Mouse (Mus musculus): ENCODE measurements around the gene Ksr1.

Ksr1 gene

DNA sequence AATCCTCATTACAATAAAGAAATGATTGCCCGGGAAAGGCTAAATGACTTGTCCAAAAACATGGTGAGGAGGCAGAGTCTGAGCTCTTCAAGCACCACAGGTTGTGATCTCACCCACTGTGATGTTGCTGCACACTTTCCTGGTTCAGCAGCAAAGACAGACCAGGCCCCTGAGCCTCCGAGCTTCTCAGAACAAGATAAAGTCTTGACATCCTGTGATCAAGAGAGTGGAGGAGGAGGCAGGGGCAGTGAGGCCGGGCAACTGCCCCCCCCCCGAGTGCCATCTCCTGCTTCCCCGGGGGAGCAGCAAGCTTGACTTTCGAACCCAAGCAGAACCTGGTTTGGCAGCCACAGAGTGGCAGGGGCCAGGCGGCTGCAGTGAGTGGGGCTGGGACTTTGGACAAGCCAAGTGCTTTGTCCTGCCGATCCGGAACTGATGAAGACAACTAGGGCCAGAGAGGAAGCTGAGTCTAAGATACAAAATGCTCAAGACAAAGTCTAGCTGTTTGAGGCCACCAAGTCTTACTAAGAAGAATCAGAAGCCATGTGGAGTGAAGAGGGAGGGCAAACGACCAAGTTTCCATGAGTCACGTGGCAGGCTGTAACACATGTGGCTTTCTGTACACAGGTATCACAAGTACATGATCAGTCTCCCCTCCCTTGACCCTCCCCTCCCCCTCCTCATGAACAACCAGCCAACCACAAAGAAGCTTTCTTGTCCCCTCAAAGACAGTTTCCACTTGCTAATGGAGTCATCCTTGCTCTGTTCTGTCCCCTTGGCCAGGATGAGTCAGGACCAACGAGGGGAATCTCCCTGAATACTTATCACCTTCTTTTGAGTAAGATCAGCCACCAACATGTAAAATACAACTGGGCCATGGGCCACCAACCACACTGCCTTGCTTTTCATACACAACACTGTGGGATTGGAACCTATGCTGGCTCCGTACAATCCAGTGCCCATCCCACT is 16.5 kb downstream of the Ksr1 start:
- in situ Hi-C loops (cut with MboI, MseI) = loop anchor here (10.0 kb wide), 1 partner anchor 945 kb away; the partner anchor contains the start of genes Rab34 and Rpl23a

DNA sequence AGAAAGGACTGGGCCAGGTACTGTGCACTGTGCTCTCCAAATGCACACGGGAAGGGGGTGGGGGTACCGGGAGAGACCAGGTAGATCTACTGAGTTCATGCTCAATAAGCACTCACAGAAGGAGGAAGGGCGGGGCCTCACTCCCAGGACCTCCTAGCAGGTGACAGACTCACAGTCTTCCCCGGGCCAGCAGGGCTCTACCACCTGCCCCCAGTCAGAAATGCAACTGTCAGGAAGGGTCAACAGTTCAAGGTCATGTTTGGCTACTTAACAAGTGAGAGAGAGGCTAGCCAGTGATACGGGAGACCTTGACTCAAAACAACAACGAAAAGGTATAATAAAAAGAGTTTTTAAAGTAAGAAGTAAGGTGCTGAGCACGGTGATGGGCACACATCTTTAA is 18.0 kb downstream of the Ksr1 start:
- in situ Hi-C loops (cut with MboI, MseI) = no loop called here

DNA sequence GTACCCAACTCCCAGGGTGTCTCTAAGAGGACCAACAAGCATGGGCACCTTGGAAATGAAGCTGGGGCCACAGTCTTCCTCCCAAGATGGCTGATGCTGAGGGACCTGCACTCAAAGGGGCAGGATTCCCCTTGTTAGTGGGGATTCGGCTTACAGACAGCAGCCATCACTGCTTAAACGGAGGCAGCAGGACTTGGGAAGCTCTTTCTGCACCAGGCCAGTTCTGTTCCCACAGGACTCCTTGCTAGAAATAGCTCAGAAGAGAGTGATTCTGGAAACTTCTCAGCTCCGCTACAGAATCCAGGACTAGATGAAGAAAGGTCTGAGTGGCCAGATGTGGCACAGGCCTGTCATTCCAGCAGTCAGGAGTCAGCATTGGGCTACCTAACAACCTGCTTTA is 19.2 kb downstream of the Ksr1 start:
- in situ Hi-C loops (cut with MboI, MseI) = no loop called here

DNA sequence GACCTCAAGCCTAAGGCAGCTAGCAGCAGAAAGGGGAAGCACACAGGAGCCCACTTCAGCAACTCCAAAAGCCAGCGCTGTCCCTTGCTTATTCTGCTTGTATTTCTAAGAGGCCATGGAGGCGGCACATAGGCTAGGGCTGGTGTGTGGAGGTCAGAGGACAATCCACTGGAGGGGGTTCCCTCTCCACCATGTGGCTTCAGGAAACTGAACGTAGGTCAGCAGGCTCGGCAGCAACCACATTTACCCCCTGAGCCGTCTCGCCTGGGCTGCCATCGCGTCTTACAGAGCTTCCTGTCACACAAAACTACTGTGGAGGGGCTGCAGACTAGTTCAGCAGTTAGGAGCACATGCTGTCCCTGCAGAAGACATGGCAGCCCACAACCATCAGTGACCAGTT is 20.4 kb downstream of the Ksr1 start:
- in situ Hi-C loops (cut with MboI, MseI) = no loop called here

DNA sequence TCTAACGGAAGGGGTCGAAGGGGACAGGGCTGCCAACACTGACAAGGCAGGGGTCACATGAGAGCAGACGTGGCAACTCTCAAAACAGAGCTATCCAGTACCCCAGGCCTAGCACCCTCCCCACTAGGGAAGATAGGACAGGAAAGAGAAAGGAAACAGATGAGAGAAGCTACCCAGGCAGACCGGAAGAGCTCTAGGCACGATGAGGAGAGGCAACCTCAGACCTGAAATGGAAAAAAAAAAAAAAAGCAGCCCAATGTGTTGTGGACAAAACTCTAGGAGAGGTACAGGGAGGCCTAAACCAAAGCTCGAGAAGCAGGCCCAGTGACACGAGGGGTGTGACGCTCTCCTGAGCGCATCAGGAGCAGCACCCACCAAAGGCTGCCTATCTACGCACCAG is 23.7 kb downstream of the Ksr1 start:
- in situ Hi-C loops (cut with MboI, MseI) = no loop called here

DNA sequence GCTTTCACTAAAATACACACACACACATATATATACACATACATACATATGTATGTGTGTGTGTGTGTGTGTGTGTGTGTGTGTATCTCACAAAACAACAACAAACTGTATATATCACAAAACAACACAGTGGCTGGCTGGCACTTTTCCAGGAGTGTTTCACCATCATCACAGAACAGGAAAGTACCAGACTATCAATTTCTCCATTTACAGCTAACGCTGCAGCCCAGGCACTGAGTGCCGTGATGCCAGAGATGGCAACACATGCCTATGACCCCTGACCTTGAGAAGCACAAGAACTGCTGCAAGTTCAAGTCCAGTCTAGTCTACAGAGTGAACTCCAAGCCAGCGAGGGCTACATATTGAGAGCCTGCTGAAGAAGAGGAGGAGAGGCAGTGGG is 26.1 kb downstream of the Ksr1 start:
- in situ Hi-C loops (cut with MboI, MseI) = no loop called here

DNA sequence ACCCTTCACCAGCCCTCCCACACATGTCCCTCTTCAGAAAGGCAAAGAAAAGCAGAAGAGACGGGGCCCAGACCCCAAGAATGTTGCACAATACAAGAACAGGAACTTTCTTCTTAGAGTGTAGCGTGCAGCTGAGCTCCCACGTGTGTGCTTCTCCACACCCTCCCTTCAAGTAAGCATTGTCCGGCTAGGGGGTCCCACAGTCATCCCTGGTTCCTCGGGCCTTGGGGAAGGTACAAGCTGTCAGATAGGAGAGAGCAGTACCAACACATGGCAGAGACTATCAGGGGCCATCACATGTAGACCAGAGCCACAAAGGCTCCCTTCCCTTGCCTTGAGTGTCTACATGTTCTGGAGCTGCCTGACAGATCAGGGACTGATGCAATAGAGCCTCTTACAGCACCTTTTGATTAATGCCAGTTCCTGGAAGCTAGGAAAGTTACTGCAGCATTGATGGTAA is 27.3 kb downstream of the Ksr1 start:
- in situ Hi-C loops (cut with MboI, MseI) = no loop called here

DNA sequence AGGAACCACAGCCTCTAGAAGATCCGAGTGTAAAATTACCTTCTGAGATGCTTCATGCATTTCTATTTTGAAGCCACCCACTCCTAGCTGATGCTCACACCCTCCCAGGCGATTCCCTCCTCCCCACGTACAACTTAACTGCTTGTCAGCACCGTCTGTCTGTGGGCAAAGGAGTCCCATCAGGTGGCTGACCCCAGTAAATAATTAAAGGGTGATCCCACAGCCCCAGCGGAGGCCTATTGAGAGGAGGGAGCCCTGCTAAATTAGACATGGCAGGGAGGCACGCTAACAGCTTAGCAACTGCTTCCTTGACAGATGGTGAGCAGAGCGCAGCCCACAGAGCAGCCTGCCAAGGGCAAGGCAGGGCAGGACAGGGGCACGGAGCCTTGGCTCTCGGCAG is 29.5 kb downstream of the Ksr1 start:
- in situ Hi-C loops (cut with MboI, MseI) = no loop called here

DNA sequence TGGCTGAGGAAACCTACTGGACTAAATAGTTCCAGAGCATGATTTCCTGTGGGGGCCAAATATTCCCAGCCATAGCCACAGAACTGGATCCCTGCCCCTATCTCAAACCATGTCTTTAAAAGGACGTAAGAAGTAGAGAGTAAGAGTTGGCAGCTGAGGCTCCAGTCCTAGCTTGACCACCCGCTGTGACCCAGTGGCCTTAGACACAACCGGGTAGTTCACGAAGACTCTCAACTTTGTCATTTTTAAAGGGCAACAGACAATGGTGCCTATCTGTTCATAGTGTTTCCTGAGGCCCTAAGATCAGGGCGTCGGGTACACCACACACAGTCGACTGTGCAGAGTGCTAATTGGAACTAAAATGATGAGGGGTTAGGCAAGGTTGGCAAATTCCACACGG is 30.5 kb downstream of the Ksr1 start:
- in situ Hi-C loops (cut with MboI, MseI) = no loop called here

DNA sequence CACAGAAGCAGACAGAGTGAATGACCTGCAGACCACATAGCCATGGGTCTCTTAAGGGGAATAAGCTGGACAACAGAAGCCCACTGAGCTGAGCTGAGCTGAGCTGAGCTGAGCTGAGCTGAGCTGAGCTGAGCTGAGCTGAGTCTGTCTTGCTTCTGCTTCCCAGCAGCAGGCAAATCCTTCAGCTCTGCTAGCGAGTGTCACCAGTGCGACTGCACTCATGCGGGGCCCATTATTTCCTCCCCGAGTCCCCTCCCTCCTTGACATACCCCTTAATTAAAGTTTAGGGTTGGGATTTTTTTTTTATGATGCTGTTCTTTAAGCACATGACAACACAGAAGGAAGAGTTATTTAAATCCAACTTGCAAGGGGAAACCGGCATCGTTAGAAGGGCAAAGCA is 32.1 kb downstream of the Ksr1 start:
- in situ Hi-C loops (cut with MboI, MseI) = loop anchor here (5.0 kb wide), 1 partner anchor 82 kb away; no protein-coding TSS in a partner anchor

DNA sequence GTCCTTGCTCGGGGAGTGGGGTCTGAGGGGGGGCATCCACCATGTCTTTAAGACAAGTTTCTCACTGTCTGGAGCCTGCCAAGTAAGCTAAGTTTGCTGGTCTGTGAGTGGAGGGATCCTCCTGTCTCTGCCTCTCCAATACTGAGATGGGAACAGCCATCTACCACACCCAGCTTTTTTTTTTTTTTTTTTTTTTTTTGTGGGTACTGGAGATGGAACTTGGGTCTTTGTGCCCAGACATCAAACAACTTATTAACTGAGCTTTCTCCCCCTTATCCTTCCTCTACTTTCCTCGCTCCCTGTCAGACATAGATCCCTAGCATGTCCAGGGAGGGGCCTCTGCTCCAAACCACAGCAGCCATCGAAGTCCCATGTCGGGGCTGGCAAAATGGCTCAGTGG is 32.8 kb downstream of the Ksr1 start:
- in situ Hi-C loops (cut with MboI, MseI) = loop anchor here (5.0 kb wide), 1 partner anchor 81 kb away; no protein-coding TSS in a partner anchor

DNA sequence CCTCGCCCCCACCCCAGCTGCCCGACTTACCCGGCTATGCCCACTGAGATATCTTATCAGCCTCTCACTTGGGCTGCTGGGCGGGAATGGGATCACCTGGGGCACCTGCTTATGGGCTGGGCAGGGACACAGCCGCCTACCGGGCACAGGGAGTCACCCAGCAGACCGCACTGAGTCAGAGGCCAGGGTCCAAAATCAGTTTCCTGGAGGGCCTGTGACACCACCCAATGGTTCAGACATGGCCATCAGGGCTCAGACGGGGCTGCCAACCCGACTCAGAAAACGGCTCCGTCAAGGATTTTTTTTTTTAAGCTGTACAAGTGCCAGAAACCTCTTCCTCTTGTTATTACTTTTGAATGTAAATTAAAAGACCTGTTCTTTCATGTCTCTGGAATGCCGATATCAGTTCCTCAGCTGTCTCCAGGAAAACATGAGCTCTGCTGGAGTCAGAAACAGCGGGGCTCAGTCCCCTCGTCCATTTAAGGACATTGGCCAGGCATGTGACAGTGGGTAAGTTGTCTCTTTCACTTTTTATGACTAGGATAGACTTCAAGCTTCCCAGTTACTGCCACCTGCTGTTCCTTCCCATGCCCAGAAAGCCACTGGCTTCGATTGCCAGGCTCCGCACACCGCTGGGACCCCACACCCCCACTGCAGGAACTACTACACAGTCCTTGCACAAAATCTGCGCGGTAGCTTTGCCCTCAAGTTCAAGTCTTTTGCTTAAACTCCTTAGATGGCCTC is 33.5 kb downstream of the Ksr1 start:
- in situ Hi-C loops (cut with MboI, MseI) = loop anchor here (5.0 kb wide), 1 partner anchor 80 kb away; no protein-coding TSS in a partner anchor

DNA sequence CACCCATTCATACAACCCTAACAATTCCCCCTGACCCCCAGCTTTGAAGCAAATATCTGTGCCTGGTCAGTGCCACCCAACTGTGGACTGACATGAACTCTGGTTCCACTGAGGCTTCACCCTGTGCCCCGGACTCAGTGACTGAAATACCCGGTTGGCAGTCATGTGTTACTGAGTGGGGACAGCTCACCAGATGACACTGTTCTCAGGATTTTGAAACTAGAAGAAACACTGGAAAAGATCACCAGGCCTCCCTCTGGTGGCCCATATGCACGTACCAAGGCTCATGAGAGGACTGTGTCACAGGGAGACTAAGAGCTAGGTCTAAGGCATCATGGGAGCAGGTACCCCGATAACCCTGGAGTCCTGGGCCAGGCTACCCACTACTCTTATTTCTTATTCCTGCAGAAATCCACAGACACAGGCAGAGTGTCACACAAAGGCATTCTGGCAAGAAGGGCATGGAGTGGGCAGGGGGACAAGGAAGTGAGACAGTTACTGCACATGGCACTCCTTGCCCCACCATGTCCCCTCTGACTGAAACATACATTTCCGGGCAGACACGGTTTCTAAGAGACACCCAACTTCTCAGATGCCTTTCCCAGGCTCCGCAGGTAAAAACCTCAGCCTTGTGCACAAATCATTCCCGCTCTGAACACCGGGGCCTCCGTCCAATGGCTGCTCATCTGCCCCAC is 34.2 kb downstream of the Ksr1 start:
- in situ Hi-C loops (cut with MboI, MseI) = loop anchor here (5.0 kb wide), 1 partner anchor 80 kb away; no protein-coding TSS in a partner anchor

DNA sequence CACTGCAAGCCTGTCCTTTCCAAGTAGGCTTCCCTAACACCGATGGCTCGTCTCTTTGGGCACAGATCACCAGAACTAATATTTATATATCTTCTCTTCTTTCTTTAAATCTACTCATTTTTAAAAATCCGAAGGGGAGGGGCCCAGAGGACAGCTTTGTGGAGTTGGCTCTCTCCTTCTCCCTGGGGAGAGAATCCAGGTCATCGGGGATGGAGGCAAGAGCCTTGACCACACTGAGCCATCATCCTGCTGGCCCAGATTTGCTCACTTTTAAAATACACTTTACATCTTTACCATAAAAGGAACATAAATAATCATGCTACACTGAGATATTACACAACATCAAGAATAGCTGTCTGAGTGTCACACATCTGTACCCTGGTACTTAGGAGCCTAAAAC is 35.8 kb downstream of the Ksr1 start:
- in situ Hi-C loops (cut with MboI, MseI) = loop anchor here (5.0 kb wide), 1 partner anchor 78 kb away; no protein-coding TSS in a partner anchor

DNA sequence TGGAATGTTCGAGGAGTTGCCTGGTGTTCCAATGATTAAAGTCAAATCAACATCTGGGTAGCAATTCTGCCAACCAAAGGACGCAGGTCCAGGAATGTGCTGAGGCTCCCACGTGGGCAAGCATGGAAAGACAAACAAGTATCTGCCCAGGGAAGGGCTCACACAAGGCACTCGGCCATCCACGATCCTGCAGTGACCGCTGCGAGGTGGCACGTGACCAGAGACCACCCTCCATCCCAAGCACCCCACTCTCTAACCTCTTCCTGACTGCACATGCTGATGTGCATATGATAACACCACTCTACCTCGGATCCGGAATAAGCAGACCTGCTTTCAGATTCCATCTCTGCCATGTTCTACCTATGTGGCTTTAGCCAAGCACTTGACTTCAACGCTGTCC is 38.3 kb downstream of the Ksr1 start:
- in situ Hi-C loops (cut with MboI, MseI) = loop anchor here (10.0 kb wide), 1 partner anchor 373 kb away; no protein-coding TSS in a partner anchor

DNA sequence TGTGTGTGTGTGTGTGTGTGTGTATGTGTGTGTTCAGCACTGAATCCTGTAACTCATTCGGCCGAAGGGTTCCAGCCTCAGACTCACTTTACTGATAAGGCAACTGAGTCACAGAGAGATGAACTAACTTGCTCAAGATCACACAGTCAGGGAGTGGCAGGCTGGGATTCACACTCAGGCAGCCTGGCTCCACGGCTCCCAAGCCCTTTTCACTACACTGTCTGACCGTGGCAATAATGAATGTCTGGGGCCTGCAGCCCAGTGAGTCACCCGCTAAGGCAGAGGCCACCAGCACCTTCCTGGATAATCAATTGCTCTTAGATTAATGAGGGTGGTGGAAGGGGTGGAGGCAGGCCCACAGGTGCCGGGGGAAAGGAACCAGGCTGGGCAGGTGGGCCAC is 41.2 kb downstream of the Ksr1 start:
- in situ Hi-C loops (cut with MboI, MseI) = loop anchor here (10.0 kb wide), 1 partner anchor 370 kb away; no protein-coding TSS in a partner anchor

DNA sequence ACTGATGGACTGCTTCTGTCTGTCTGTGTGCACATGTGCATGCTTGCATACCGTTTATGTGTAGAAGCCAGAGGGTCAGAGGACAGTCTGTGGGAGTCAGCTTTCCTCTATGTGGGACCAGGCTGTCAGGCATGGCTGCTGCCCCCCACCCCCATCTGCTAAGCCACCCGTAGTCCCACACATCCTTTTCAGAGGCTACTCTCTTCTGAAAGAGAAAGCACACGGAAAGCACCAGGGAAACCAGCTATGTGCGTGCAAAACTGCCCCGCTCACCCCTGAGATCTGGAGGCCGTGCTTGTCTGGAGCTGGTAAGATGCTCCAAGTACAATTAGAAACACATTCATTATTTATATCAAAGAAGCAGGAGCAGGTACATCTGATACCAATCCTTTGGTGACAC is 41.7 kb downstream of the Ksr1 start:
- in situ Hi-C loops (cut with MboI, MseI) = loop anchor here (10.0 kb wide), 1 partner anchor 370 kb away; no protein-coding TSS in a partner anchor

DNA sequence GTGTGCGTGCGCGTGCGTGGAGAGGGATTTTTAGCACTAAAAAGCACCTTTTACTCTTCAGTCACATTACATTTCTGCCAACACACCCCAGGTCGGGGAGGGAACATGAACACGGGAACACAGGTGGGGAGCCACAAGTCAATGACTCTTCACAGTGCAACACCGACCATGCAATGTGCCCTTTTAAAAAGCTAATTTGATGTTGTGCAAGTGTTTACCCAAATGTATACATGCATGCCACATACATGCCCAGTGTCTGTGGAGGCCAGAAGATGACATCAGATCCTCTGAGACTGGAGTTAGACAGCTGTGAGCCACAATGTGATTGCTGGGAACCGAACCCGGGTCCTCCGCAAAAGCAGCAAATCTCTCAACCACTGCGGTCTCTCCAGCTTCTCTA is 42.1 kb downstream of the Ksr1 start:
- in situ Hi-C loops (cut with MboI, MseI) = loop anchor here (10.0 kb wide), 1 partner anchor 369 kb away; no protein-coding TSS in a partner anchor

DNA sequence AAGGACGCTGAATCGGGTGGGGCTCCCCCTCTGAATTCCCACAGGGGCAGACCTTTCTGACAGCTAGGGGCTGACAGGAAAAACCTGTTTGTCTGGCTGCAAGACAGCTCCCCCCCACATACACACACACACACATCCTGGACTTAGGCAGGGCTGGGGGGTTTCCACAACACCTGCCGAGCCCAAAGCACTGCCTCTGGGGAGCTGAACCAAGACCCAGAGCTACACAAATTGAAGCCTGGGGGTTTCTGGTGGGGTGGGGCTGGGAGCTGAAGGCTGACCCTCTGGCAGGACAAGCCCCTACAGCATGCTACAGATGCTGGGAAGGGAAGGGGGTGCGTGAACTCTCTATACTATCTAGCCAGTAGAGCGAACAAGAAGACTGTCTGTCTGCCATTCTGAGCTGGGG is 42.7 kb downstream of the Ksr1 start:
- in situ Hi-C loops (cut with MboI, MseI) = loop anchor here (10.0 kb wide), 1 partner anchor 369 kb away; no protein-coding TSS in a partner anchor

DNA sequence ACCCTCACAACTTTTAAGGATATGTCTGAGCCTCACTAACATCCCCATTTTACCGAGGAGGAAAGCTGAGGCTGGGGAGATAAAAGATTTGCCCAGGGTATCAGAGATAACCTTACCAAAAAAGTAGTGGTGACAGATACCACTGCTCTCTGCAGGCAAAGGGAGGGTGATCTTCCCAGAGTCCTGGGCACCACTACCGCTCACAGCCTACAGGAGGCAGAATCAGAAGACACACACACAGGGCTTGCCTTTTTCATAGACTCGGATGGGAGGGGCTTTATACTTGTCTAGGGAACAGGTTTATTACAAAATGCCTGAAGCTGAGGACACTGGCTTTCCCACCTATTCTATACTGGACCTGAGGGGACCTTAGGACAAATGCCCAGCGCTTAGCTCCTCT is 43.9 kb downstream of the Ksr1 start:
- in situ Hi-C loops (cut with MboI, MseI) = loop anchor here (10.0 kb wide), 1 partner anchor 367 kb away; no protein-coding TSS in a partner anchor

DNA sequence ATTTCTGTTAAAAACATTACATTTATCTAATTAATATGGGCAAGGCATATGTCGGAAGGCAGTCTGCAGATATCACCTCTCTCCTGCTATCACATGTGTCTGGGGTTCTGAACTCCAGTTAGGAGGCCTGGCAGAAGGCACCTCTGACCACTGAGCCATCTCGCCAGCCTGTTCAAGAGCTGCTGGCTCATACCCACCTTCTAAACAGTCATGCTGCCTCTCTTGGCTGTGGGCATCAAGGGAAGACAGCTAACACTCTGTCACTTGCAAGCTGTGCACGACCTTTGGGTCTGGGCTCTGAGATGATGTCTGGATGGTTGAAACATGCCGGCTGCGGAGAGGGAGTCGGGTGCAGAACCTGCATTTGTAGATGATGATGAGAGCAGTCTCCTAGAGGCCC is 44.6 kb downstream of the Ksr1 start:
- in situ Hi-C loops (cut with MboI, MseI) = loop anchor here (10.0 kb wide), 1 partner anchor 367 kb away; no protein-coding TSS in a partner anchor

All from T-helper 2 cell (primary cell).